Mouse (Mus musculus) myocyte (in vitro differentiated cells): Measurements from ENCODE around the gene Gpr156.

Experiments used
- MAX ChIP-seq: IDR thresholded peaks from one replicate; pipeline ENCODE4 v1.6.1; 2011; ENCODE audit warnings: low read depth, mild to moderate bottlenecking, control low read depth
- TCF12 ChIP-seq: IDR thresholded peaks from one replicate; pipeline ENCODE4 v1.6.1; 2011; ENCODE audit warnings: mild to moderate bottlenecking, control low read depth; ENCODE audit not compliant: poor library complexity, insufficient read depth, severe bottlenecking

DNA sequence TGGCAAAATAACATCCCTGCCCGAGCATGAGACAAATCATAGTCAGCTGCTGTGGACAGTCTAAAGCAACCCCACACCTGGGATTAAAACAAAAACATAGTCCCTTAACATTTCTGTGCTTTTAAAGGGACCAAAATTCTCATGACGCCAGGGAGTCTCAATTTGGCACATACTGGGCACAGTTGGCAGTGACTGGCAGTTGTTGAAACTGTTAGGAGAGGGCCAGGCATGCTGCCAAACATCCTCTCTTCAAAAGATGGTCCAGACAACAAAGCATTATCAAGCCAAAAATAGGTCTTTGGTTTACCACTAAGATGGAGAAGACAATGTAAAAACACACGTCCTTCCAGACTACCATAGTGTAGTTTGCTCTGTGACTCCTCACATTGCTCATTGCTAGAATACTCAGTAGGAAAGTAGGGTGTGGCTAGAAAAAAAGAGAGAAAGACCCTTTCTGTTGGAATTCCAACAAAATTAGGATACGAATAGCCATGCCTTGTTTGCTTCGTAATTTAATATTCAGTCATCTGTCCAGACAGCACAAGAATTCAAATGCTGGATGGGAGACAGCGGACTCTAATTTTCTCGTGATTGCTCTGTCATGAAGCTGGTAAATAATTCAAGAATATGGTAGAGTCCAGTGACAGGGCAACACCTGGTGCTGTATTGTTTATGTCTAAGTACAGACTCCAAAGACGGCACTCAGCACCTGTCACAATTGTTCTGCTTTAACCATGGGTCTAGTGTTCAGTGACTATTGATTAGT, 28.9 kb downstream of the Gpr156 start:
- TF ChIP-seq TCF12, result no peak
- no peak for TF ChIP-seq MAX
